Mouse (Mus musculus) T-cell, adult 66 days (primary cell): Measurements from ENCODE around the gene Zbbx. TPM values are rescaled to one million over a fixed set of nuclear protein-coding genes. Genes with fewer than 3 reads are reported as not detected.

Source experiments
- total RNA-seq, 2 experiments: library from RNA; stranded (reverse); gene quantifications; 3 replicates in 1 of 2; 4 replicates in 1 of 2; pipeline ENCODE4 v1.2.4; 2023

The Zbbx gene
- total RNA-seq, result not detected

DNA sequence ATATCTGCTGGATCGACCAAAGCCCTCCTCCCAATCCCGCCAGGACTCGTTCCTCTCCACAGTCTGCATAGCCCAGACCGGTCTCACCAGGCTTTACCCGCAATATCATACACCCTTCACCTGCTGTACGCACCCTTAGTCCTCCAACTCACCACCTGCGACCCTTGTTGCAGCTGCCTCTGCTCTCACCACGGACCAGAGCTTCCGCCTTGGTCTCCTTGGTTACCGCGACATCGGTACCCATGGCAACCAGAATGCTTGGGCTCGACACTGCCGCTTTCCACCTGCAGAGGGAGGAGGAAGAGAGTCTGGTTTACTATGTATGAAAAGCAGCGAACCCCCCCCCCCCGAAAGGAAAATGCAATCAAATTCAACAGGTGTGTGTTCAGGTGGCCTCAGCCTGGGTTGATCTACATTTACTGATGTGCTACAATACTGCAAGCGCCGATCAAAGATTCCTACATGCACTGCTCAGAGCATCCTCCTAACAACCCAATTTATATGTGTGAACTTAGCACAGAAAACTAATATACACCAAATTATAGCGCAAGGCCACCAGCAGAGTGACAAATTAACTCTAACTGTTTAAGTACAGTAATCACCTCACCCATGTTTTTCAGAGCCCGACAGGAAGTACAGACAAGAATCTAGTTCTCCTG, at the start of gene Zbbx:
Gene Zbbx (minus strand): TSS at position 197 of the 659 bp plus-strand sequence.

Other genes with a start within 250 kb of the Zbbx start
- gene Serpini2, start 105.0 kb upstream of the Zbbx start, total RNA-seq, result not detected